Mouse (Mus musculus) liver, embryonic 15.5 days (tissue): Measurements from ENCODE around the gene Kcnk7. TPM values are rescaled to one million over a fixed set of nuclear protein-coding genes. Genes with fewer than 3 reads are reported as not detected.

ENCODE experiments used
- microRNA-seq: library from miRNA; unstranded; fragments of <30 nt; microRNA quantifications from one replicate; pipeline ENCODE4, GENCODE M21; 2016
- polyA plus RNA-seq: library from polyadenylated mRNA; unstranded; fragments of >200 nt; fragmentation: Nextera tagmentation; extraction: Ambion mirVana; gene quantifications from 2 replicates; pipeline ENCODE4 v1.2.1, GENCODE M21; 2015

Kcnk7 gene
- polyA plus RNA-seq, 1 experiment from 2014 or later, result 0.28 TPM

Small RNA genes lying within 50 kb of the gene (microRNA-seq; reads per million reads assigned to microRNA genes)
- not detected for gene Mir6987

Other genes starting within 250 kb of the Kcnk7 start
- gene Ccdc85b, start 246.5 kb upstream of the Kcnk7 start, polyA plus RNA-seq, result 1.6 TPM in 2 replicates
- 25.3 and 28.6 TPM in 2 replicates for gene Fibp, start 243.8 kb upstream of the Kcnk7 start, polyA plus RNA-seq
- gene Ctsw, start 235.9 kb upstream of the Kcnk7 start, polyA plus RNA-seq, result 0.53 and 0.54 TPM in 2 replicates
- 16.0 and 17.5 TPM in 2 replicates for gene Efemp2, start 230.4 kb upstream of the Kcnk7 start, polyA plus RNA-seq
- gene Mus81, start 216.0 kb upstream of the Kcnk7 start, polyA plus RNA-seq, result 14.0 and 16.4 TPM in 2 replicates
- 992 and 1,073 TPM in 2 replicates for gene Cfl1, start 213.9 kb upstream of the Kcnk7 start, polyA plus RNA-seq
- 0.12 TPM in 1 of 2 replicates, not detected in the other for gene 1700020D05Rik, start 200.6 kb upstream of the Kcnk7 start, polyA plus RNA-seq
- 6.8 and 7.0 TPM in 2 replicates for gene Snx32, start 193.8 kb upstream of the Kcnk7 start, polyA plus RNA-seq
- gene Ovol1, start 143.7 kb upstream of the Kcnk7 start, polyA plus RNA-seq, result 0.05 TPM in 1 of 2 replicates, not detected in the other
- 3.6 and 4.0 TPM in 2 replicates for gene Ap5b1, start 136.3 kb upstream of the Kcnk7 start, polyA plus RNA-seq
- gene Rnaseh2c, start 102.5 kb upstream of the Kcnk7 start, polyA plus RNA-seq, result 100 and 122 TPM in 2 replicates
- gene Kat5, start 94.1 kb upstream of the Kcnk7 start, polyA plus RNA-seq, result 16.2 and 17.4 TPM in 2 replicates
- gene Rela, start 66.9 kb upstream of the Kcnk7 start, polyA plus RNA-seq, result 23.3 and 24.2 TPM in 2 replicates
- 28.2 and 32.5 TPM in 2 replicates for gene Sipa1, start 40.7 kb upstream of the Kcnk7 start, polyA plus RNA-seq
- gene Map3k11, start 15.6 kb upstream of the Kcnk7 start, polyA plus RNA-seq, result 16.8 and 18.4 TPM in 2 replicates
- 9.2 and 12.1 TPM in 2 replicates for gene Pcnx3, start 15.5 kb upstream of the Kcnk7 start, polyA plus RNA-seq
- gene Ehbp1l1, start 21.9 kb downstream of the Kcnk7 start, polyA plus RNA-seq, result 110 and 121 TPM in 2 replicates
- 39.3 and 39.8 TPM in 2 replicates for gene Fam89b, start 25.3 kb downstream of the Kcnk7 start, polyA plus RNA-seq
- gene Ltbp3, start 36.5 kb downstream of the Kcnk7 start, polyA plus RNA-seq, result 1.2 and 3.4 TPM in 2 replicates
- gene Scyl1, start 67.1 kb downstream of the Kcnk7 start, polyA plus RNA-seq, result 21.1 and 24.4 TPM in 2 replicates
- gene Frmd8, start 170.9 kb downstream of the Kcnk7 start, polyA plus RNA-seq, result 12.9 and 13.1 TPM in 2 replicates
- 7.1 and 7.9 TPM in 2 replicates for gene Slc25a45, start 173.4 kb downstream of the Kcnk7 start, polyA plus RNA-seq
- 2.8 and 2.9 TPM in 2 replicates for gene Tigd3, start 189.8 kb downstream of the Kcnk7 start, polyA plus RNA-seq
- gene Dpf2, start 208.6 kb downstream of the Kcnk7 start, polyA plus RNA-seq, result 52.7 and 59.4 TPM in 2 replicates
- 2.9 and 3.1 TPM in 2 replicates for gene Cdc42ep2, start 220.4 kb downstream of the Kcnk7 start, polyA plus RNA-seq